Mouse (Mus musculus): ENCODE results near the gene Ncor2.

The Ncor2 gene

DNA sequence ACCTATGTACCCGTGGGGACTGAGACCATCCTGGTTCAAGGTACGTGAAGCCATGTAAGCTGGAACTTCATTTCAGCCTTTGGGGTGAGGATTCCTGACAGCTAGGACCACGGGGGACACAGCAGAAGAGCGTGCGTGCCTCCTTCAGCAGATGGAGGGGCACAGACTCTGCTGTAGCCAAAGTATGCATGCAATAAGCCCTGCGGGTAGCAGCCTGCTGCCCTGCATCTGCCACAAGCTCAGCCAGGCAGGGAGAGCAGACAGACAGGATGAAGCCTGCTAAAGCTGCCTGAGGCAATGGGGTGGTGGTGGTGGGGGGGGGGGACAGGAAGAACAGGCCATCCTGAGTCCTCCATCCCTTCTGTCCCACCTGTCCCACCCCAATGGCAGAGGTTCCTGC is 135.6 kb downstream of the Ncor2 start:
- intact Hi-C loops (cut with DNase I), result no loop called here

GRCm38 (mm10) chr5:125041578-125041977 is 137.4 kb downstream of the Ncor2 start:
- intact Hi-C loops (cut with DNase I), result no loop called here

- intact Hi-C loops (cut with DNase I), result no loop called here
These were observed 138.9 kb downstream of the Ncor2 start for GRCm38 (mm10) chr5:125040128-125040584.

GRCm38 (mm10) chr5:125039377-125040027 is 139.5 kb downstream of the Ncor2 start:
- intact Hi-C loops (cut with DNase I), result loop anchor here (5.0 kb wide), 1 partner anchor 43 kb away; no protein-coding TSS in a partner anchor

- intact Hi-C loops (cut with DNase I), result loop anchor here (5.0 kb wide), 1 partner anchor 46 kb away; no protein-coding TSS in a partner anchor
These were observed 142.5 kb downstream of the Ncor2 start for GRCm38 (mm10) chr5:125036483-125036882.

GRCm38 (mm10) chr5:125028911-125029310 is 150.1 kb downstream of the Ncor2 start:
- intact Hi-C loops (cut with DNase I), result no loop called here

- intact Hi-C loops (cut with DNase I), result no loop called here
These were observed 150.6 kb downstream of the Ncor2 start for GRCm38 (mm10) chr5:125028371-125028770.

- intact Hi-C loops (cut with DNase I), result no loop called here
These were observed 155.0 kb downstream of the Ncor2 start for GRCm38 (mm10) chr5:125024002-125024401.

DNA sequence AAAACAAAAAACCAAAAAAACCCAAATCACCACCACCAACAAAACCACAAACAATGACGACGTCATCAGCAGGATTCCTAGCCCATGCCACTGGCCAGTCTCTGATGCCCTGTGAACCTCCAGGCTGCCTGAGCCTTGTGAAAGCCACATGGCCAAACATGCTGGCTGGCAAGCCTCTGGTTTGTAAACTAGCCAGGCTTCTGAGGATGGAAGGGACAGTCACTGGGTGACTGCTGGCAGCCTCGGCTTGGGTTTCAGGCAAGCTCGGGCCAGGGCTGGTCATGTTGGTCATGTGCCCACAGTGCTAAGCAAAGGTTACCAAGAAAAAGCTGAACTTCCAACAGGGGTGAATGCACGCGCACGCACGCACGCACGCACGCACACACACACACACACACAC is 157.7 kb downstream of the Ncor2 start:
- intact Hi-C loops (cut with DNase I), result no loop called here

DNA sequence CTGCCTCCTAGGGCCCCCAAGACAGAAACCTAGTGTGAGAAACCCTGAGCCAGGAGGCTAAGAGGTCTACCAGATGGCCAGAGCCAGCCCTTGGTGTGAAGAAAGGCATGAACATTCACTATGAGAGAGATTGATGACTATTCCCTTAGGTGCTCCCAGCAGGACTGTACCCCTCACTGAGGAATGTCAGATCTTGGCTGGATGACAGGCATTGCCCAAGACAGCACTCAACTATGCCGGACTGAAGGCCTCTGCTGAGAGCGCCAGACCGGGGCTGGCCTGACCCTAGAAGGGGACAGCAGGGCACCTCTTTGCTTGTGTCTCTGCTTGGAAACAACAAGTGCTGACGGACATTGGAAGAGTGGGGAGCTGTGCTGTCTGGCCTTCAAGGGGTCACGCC is 159.9 kb downstream of the Ncor2 start:
- intact Hi-C loops (cut with DNase I), result loop anchor here (5.0 kb wide), 1 partner anchor 112 kb away; no protein-coding TSS in a partner anchor

GRCm38 (mm10) chr5:125017332-125017731 is 161.7 kb downstream of the Ncor2 start:
- intact Hi-C loops (cut with DNase I), result loop anchor here (5.0 kb wide), 1 partner anchor 110 kb away; no protein-coding TSS in a partner anchor

- intact Hi-C loops (cut with DNase I), result loop anchor here (5.0 kb wide), 1 partner anchor 109 kb away; no protein-coding TSS in a partner anchor
These were observed 162.4 kb downstream of the Ncor2 start for GRCm38 (mm10) chr5:125016421-125017242.

DNA sequence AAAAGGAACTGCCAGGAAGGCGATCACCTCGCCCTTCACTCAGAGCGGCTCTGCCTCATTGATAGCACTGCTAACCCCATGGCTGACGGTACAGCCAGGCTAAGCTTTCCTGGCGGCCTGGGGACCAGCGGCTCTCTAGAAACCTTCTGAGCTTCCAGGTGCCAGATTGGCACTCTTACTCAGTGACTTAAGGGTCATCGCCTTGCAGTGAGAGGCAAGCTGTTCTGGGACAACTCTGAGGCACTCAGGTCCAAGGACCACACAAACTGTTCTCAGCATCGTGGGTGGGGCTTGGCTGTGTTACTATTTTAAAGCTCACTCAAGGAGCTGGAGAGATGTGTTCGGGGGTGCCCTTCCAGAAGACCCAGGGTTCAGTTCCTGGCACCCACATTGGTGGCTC is 163.4 kb downstream of the Ncor2 start:
- intact Hi-C loops (cut with DNase I), result loop anchor here (5.0 kb wide), 1 partner anchor 108 kb away; no protein-coding TSS in a partner anchor

DNA sequence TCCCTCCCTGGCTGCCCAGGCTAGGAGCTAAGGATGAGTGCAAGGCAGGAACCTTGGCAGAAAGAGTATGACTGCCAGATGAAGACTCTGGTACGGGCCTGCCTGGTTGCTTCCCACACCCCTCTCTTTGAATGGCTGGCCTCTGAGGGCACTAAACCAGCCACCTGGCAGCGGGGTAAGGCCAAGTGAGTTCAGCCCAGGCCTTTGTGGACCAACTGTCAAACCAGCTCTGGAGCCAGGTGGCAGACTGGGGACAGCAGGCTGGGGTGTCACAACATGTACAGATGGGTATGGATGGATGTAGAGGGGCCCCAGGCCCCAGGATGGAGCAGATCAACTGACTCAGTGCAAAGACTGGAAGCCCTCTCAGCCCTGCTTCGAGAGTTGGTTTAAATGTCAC is 164.0 kb downstream of the Ncor2 start:
- intact Hi-C loops (cut with DNase I), result loop anchor here (5.0 kb wide), 1 partner anchor 108 kb away; no protein-coding TSS in a partner anchor

- intact Hi-C loops (cut with DNase I), result no loop called here
These were observed 164.5 kb downstream of the Ncor2 start for GRCm38 (mm10) chr5:125014497-125014896.

- intact Hi-C loops (cut with DNase I), result no loop called here
These were observed 167.4 kb downstream of the Ncor2 start for GRCm38 (mm10) chr5:125011628-125012027.

- intact Hi-C loops (cut with DNase I), result no loop called here
These were observed 167.9 kb downstream of the Ncor2 start for GRCm38 (mm10) chr5:125011166-125011565.

DNA sequence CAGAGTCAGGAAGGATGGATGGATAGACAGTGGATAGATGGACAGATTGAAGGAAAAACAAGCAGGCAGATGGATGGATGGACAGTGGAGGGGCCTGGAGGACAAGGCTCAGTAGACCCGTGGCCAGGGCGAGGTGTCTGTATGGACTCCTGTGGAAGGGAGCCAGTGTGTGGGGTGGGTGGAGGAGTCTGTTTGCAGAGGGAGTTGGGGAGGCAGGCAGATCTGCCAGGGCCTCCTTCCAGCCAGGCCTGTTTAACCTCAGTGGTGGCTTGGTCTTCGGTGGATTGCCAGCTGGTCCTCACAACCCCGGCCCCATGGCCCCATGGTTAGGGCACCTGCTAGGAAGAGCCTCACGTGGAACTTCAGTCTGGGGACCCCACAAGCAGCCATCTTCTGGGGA is 172.1 kb downstream of the Ncor2 start:
- intact Hi-C loops (cut with DNase I), result loop anchor here (5.0 kb wide), 1 partner anchor 65 kb away; no protein-coding TSS in a partner anchor

- intact Hi-C loops (cut with DNase I), result loop anchor here (5.0 kb wide), 1 partner anchor 64 kb away; no protein-coding TSS in a partner anchor
These were observed 173.0 kb downstream of the Ncor2 start for GRCm38 (mm10) chr5:125005871-125006652.

- intact Hi-C loops (cut with DNase I), result loop anchor here (5.0 kb wide), 1 partner anchor 42 kb away; no protein-coding TSS in a partner anchor
These were observed 175.2 kb downstream of the Ncor2 start for GRCm38 (mm10) chr5:125003873-125004255.
